Mouse (Mus musculus) spleen, postnatal 4 days (tissue): ENCODE data around the gene Bfsp2.
"Not testable (repeated sequence)": the region's sequence is repeated elsewhere in the genome, so short reads cannot be mapped to it uniquely, and the experiment has no call there.

Experiments
- DNase-seq, 2 experiments: peaks; one replicate each; pipeline ENCODE4 v3.0.0; 2022; ENCODE audit warnings: low spot score in 2 of 2

Bfsp2 gene

DNA sequence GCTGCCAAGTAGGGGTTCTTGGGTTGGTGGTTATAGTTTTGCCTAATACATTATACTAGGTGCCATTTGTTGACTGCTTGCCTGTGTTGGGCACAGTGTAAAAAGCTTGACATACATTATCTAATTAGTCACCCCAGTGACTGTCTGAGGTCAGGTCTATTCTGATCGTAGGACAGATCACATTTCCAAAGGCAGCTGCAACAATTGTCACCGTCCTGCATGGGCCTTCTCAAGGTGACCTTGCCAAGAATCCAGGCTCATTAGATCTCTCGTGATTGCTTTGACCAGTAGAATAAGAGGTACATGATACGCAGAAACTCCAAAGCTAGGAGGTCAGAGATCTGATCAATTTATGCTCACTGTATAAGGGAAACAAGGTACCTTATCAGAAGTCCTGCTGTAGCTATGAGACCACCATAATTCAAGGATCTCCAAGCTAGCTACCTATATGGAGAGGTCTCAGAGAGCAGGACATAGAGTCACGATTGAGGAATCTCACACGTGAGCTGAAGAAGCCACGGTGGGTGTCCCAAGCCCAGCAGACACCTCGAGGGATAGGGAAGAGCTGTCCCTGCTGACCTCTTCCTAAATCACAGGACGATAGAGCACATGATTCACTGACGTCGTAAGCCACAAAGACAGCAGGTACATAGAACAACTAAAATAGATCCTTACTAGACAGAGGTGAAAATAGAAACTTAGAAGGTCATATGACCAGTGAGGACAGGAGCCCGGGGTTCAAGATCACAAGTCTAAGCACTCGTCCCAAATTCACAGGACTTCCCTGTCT lies 49.6 kb downstream of the Bfsp2 start:
- no peak for DNase-seq

DNA sequence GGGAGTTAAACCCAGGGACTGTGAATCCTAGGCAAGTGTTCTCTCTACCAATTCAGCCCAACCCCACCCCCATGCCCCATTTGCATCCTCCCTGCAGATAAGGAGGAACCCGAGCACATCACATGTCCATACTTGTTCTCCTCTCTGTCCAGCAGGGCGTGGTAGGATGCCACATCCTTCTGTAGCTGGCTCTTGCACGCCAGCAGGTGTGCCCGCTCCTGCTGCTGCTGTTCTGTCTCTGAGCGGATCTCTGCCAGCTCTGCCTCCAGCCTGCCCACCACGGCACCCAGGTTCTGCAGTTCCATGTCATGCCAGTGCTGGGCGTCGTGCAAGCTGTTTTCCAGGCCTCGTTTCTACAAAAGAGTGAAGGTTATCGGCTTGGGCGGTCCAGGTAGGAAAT lies 53.8 kb downstream of the Bfsp2 start:
- DNase-seq = peak; percentile 36 to 65

- DNase-seq = peak in 1 of 2 experiments; percentile 26
Observed at GRCm38 (mm10) chr9:103424869-103425268, 55.4 kb downstream of the Bfsp2 start.

- no peak for DNase-seq
Observed at GRCm38 (mm10) chr9:103423951-103424350, 56.3 kb downstream of the Bfsp2 start.

- no peak for DNase-seq
Observed at GRCm38 (mm10) chr9:103423384-103423783, 56.8 kb downstream of the Bfsp2 start.

DNA sequence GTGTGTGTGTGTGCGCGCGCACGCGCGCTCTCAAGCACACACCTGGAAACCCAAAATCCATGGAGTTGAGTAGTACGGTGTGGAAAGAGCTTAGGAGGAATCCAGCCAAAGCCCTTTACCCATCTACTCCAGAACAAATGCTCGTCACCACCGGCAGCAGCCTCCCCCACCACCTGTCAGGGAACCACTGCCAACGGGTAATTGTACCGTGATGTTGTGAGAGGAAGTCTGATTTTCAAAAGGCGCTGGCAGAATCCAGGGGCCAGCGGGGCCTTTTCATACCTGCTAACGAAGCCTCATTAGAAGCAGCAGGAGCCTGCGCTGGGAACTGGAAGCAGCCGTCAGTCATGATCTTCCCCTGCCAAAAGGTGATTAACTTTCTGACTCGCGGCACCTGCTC lies 57.4 kb downstream of the Bfsp2 start:
- DNase-seq = no peak

GRCm38 (mm10) chr9:103420844-103421243 lies 59.4 kb downstream of the Bfsp2 start:
- no peak for DNase-seq

DNA sequence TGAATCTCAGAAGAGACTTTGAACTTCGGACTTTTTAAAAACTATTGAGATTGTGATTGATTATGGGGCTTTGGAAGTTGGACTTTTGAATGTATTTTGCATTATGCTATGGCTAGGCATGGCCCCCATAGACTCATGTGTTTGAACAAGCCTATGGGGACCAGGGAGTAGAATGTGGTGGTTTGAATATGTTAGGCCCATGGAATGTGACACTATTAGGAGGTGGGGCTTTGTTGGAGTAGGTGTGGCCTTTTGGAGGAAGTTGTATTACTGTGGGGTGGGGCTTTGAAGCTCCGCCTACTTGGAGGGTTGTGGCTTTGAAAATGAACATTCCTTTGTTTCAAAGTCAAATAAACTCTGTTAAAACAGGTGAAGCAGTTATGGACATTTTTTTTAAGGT lies 61.4 kb downstream of the Bfsp2 start:
- no peak for DNase-seq

- not testable (repeated sequence) for DNase-seq
Observed at GRCm38 (mm10) chr9:103418267-103418666, 62.0 kb downstream of the Bfsp2 start.

- no peak for DNase-seq
Observed at GRCm38 (mm10) chr9:103413457-103413856, 66.8 kb downstream of the Bfsp2 start.

- DNase-seq = no peak
Observed at GRCm38 (mm10) chr9:103409119-103409518, 71.1 kb downstream of the Bfsp2 start.

- no peak for DNase-seq
Observed at GRCm38 (mm10) chr9:103408136-103408777, 72.0 kb downstream of the Bfsp2 start.

GRCm38 (mm10) chr9:103403331-103403973 lies 76.8 kb downstream of the Bfsp2 start:
- DNase-seq = no peak

GRCm38 (mm10) chr9:103398509-103399157 lies 81.6 kb downstream of the Bfsp2 start:
- no peak for DNase-seq

GRCm38 (mm10) chr9:103393256-103393655 lies 87.0 kb downstream of the Bfsp2 start:
- no peak for DNase-seq

- DNase-seq = no peak
Observed at GRCm38 (mm10) chr9:103391796-103392372, 88.3 kb downstream of the Bfsp2 start.

GRCm38 (mm10) chr9:103389261-103389660 lies 91.0 kb downstream of the Bfsp2 start:
- DNase-seq = no peak

- no peak for DNase-seq
Observed at GRCm38 (mm10) chr9:103387011-103387653, 93.1 kb downstream of the Bfsp2 start.

GRCm38 (mm10) chr9:103386573-103386972 lies 93.6 kb downstream of the Bfsp2 start:
- DNase-seq = no peak

DNA sequence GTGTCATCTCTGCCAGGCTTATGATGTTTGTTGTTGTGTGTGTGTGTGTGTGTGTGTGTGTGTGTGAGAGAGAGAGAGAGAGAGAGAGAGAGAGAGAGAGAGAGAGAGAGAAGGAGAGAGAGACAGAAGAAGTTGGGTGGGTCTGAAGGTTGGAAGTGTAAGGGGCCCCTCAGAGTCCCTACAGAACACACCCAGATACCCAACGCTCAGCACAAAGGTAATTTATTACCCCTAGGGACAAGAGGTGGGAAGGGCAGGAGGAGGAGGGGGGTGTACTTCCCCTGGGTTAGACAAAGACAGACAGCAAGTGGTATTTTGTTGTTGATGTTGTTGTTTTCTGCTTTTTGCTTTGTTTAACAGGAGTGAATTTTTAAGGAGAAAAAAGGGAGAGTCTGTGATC lies 94.6 kb downstream of the Bfsp2 start:
- no peak for DNase-seq

DNA sequence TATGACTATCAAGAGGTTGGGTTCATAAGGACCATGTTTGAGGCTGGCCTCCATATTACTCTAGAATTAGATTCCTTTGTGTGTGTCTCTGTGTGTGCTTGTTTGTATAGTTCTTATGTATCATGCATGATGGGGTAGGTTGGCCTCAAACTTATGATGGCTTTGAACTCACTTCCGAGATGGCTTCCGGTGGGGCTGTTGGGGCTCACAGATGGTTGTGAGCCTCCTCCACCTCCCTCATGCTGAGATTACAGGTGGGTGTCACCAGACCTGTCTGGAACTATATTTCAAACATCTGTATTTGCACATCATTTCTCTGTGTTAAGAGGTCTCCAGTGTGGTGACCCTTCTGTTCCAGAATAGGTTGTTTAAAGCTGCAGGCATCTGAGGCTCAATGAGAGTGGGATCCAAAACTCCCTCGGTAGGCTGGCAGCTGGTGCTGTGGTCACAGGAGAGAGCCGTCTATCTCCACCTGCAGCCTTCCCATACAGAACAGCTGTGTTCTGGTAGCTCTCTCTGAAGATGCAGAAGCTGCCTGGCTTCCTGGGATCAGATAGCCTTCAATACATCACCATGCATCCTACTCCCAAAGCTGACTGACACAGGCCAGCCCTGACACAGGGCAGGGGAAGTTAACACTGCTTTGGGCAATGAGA lies 96.0 kb downstream of the Bfsp2 start:
- DNase-seq = no peak
